Mouse (Mus musculus) lung, adult 2 months (tissue): Measurements from ENCODE around the gene Arid3c. TPM values are rescaled to one million over a fixed set of nuclear protein-coding genes. Genes with fewer than 3 reads are reported as not detected.
A peak's percentile ranks its signal among the peaks of the same experiment; 100 is the strongest.

ENCODE experiments used
- DNase-seq: peaks from one replicate; pipeline ENCODE4 v3.0.0; 2022
- H3K4me1 ChIP-seq: fragments of 200-500 bp; 2 replicates; pipeline ENCODE4 v1.6.1; 2011; ENCODE audit warnings: low read length; ENCODE audit not compliant: control insufficient read depth, insufficient read depth
- H3K4me3 ChIP-seq: fragments of 200-500 bp; replicated peaks from 2 replicates; pipeline ENCODE3; 2011; ENCODE audit warnings: low read depth, mild to moderate bottlenecking, control low read depth, low read length; ENCODE audit errors: extremely low read depth
- CTCF ChIP-seq: fragments of 200-500 bp; IDR thresholded peaks from 2 replicates; pipeline ENCODE4 v1.5.1; 2011; ENCODE audit warnings: mild to moderate bottlenecking, low read length, control low read depth; ENCODE audit not compliant: insufficient read depth
- POLR2A ChIP-seq: fragments of 200-500 bp; IDR thresholded peaks from 2 replicates; pipeline ENCODE4 v1.6.1; 2011; ENCODE audit warnings: low read depth, mild to moderate bottlenecking, control low read depth, low read length, borderline replicate concordance; ENCODE audit errors: extremely low read depth
- WGBS: fragments of 180-500 bp; shearing (Covaris S2); methylation state at CpG from one replicate; pipeline ENCODE4 v1.1.7; 2018; 5-methylcytosine and 5-hydroxymethylcytosine counted together
- polyA plus RNA-seq: library from polyadenylated mRNA; depleted of rRNA; stranded (reverse); fragments of >200 nt; gene quantifications from 2 replicates; pipeline ENCODE4 v1.2.3, GENCODE M21; 2012

Arid3c gene
- polyA plus RNA-seq, 1 experiment, result not detected

DNA sequence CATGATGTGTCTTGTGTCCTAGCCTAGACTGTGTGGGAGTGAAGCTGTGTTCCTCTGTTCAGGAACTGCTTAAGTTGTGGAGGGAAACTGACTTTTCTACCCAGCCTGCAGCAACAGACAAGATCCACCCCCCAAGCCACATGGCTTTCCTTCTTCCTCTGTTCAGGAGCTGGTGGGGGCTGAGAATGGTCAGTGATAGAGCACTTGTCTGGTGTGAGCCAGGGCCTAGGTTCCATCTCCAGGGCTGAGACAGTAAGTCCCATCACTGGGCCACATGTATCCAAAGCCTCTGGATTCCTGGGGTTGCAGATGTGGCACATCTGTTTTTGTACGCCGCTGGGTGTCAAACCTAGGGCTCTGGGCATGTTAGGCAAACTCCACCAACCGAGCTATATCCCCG, 30.0 kb upstream of the Arid3c start:
- no peak for TF ChIP-seq CTCF
- no peak for TF ChIP-seq POLR2A
- Histone ChIP-seq H3K4me1 (peaks cover 8% of the 10 kb centered on the region; the same call in 1 of the 2 replicates), H3K4me3 (peak overlapping the region; percentile 75)
- DNase-seq, result peak; percentile 26
- WGBS, result 62% methylated on average over 4 of the region's 4 CpGs

DNA sequence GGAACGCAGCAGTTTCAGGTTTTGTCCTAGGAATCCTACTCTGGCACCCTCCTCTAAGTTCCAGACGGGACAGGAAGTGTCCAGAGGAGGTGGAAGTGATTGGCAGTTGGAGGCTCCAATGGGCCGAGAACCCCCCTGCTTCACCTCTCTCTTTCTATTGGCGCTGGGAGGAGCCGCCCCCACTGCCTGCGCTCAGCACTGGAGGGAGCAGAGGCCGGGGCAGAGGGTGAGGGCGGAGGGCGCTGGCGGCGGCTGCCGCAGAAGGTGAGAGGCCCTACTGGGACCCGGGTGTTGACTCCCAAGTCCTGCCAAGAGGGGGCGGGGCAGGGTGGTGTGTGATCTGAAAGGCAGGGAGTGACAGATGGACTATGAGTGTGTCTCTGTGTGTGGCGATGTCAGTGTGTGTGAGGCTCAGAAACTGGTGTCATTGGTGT, 29.4 kb upstream of the Arid3c start:
- Histone ChIP-seq H3K4me1 (peaks cover 8% of the 10 kb centered on the region; the same call in 1 of the 2 replicates), H3K4me3 (peak overlapping the region; percentile 75)
- WGBS, result 6% methylated on average over 15 of the region's 15 CpGs

DNA sequence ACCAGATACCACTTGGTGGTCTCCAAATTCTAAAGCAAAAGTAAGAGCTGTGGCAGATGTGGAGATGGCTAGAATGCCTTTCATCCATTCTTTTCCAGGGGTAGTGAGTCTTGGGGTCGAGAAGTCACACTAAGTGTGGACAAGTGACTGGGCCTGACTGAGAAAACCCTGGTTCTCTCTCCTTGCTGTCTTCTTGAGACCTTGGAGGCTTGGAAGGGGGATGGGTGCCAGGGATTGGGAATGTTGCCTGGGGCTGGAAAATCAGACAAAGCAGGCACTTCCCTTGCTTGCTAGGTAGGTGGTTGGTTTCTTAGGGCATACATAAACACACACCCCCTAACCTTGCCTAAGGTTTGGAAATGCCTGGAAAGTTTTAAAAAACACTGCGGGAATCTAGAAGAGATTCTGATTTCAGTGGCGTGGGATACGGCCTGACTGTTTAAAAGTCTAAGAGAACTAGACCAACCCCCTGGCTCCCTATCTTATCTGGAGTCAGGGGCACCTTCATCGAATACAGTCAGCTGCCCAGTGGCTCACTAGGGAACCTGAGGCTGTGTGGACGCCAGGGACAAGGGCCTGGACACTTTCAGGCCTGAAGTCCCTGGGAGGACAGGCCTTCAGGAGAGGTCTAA, 28.8 kb upstream of the Arid3c start:
- H3K4me3 ChIP-seq, result peak overlapping the region; percentile 53
- TF ChIP-seq CTCF, result no peak
- no peak for TF ChIP-seq POLR2A
- no peak for DNase-seq
- peaks cover 10% of the 10 kb centered on the region for H3K4me1 ChIP-seq
- WGBS, result 28% methylated on average over 6 of the region's 6 CpGs

More for the DNA sequence above, 29.4 kb upstream of the Arid3c start:
- DNase-seq, result peak; percentile 89
- TF ChIP-seq CTCF (no peak), POLR2A (peak; percentile 60; the same call in 1 of the 2 replicates)

DNA sequence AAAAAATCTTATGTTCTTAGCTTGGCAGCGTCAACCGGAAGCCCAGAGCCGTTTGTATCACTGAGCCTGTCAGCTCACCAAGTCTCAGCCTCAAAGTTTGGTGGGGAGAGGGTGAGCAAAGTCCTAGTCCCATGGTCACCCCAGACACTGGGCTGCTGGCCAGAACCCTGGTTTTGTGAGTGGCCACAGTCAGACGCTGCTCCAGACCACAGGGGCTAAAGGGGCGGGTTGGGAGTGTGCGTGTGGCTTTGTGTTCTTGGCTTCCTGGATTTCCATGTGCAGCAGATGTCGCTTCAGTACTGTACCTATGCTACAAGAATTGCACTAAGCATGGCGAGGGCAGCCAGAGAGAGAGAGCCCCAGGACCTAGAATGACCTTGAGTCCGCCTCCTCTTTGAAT, 28.3 kb upstream of the Arid3c start:
- 65% methylated on average over 9 of the region's 9 CpGs for WGBS

DNA sequence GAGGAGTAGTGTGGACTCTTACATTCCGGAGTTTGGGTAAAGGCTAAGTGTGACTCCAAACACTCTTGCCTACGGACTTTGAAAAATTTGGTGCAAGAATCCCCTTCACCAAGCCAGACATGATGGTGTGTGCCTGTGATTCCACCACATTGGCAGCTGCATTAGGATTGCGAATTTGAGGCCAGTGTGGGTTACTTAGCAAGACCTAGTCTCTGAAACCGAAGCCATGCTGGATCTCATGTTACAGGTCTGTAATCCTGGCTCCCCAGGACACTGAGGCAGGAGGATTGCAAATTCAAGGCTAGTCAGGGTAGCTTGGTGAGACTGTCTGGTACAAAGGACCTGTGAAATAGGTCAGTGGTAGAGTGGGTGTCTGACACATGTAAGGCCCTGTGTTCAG, 27.8 kb upstream of the Arid3c start:
- DNase-seq, result no peak
- Histone ChIP-seq H3K4me1 (peaks cover 12% of the 10 kb centered on the region), H3K4me3 (no peak overlapping the region)
- WGBS, result 93% methylated on average over 4 of the region's 4 CpGs
- TF ChIP-seq CTCF, result no peak
- no peak for TF ChIP-seq POLR2A

More for the DNA sequence above, 28.3 kb upstream of the Arid3c start:
- TF ChIP-seq POLR2A (no peak), CTCF (no peak)
- no peak for DNase-seq
- no peak overlapping the region for H3K4me3 ChIP-seq
- H3K4me1 ChIP-seq, result peaks cover 12% of the 10 kb centered on the region

DNA sequence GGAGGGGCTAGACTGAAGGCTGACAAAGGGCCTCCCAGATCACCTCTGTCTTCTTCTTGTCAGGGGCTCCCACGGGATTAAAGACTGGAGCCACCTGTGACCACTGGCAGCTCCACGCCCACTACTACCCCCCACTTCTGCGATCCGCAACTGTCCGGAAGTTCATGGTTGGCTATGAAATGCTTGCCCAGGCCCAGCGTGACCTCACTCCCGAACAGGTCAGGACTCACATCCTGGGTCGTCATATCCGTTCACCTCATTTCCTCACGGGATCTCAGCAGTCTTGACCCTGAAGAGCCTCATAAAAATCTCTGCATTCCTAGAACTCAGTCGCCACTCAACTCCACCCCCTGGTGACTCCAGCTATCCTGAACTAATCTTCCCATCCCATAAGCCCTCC, 27.1 kb upstream of the Arid3c start:
- 80% methylated on average over 11 of the region's 11 CpGs for WGBS

DNA sequence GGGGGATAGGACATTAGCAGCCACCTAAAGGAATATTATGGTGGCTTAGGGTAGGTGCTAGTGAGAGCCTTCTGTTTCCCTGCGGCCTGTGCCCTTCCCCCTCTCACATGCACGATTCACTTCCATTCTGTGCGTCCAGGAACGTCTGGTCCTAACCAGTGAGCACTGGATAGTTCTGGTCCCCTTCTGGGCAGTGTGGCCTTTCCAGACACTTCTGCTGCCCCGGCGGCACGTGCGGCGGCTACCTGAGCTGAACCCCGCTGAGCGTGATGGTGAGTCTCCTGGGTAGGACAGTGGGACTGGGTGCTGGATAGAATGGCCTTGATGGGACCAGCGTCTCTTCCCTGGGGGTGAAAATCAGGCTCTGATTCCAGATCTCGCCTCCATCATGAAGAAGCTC, 26.4 kb upstream of the Arid3c start:
- 95% methylated on average over 13 of the region's 13 CpGs for WGBS
- no peak for DNase-seq
- H3K4me1 ChIP-seq, result peaks cover 12% of the 10 kb centered on the region
- H3K4me3 ChIP-seq, result no peak overlapping the region
- TF ChIP-seq CTCF, result no peak
- TF ChIP-seq POLR2A, result no peak

More for the DNA sequence above, 27.1 kb upstream of the Arid3c start:
- peaks cover 12% of the 10 kb centered on the region for H3K4me1 ChIP-seq
- no peak for TF ChIP-seq POLR2A
- H3K4me3 ChIP-seq, result no peak overlapping the region
- DNase-seq, result no peak

DNA sequence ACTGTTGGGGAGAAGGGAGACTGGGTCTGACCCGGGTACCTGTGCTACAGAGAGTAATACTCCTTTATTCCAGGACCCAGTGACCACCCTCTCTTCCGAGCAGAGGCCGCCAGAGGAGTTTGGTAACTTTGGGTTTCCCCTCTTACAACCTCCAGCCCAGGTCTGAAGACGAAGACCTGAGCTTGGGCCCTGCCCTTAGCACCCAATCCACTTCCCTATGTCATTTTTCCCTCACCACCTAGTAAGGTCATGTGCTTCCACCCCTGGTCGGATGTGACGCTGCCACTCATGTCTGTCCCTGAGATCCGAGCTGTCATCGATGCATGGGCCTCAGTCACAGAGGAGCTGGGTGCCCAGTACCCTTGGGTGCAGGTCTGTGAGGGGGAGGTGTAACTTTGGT, 25.5 kb upstream of the Arid3c start:
- no peak for DNase-seq
- no peak for TF ChIP-seq CTCF
- TF ChIP-seq POLR2A, result no peak
- 63% methylated on average over 8 of the region's 8 CpGs for WGBS
- Histone ChIP-seq H3K4me1 (peaks cover 8% of the 10 kb centered on the region), H3K4me3 (peak overlapping the region; percentile 26)

DNA sequence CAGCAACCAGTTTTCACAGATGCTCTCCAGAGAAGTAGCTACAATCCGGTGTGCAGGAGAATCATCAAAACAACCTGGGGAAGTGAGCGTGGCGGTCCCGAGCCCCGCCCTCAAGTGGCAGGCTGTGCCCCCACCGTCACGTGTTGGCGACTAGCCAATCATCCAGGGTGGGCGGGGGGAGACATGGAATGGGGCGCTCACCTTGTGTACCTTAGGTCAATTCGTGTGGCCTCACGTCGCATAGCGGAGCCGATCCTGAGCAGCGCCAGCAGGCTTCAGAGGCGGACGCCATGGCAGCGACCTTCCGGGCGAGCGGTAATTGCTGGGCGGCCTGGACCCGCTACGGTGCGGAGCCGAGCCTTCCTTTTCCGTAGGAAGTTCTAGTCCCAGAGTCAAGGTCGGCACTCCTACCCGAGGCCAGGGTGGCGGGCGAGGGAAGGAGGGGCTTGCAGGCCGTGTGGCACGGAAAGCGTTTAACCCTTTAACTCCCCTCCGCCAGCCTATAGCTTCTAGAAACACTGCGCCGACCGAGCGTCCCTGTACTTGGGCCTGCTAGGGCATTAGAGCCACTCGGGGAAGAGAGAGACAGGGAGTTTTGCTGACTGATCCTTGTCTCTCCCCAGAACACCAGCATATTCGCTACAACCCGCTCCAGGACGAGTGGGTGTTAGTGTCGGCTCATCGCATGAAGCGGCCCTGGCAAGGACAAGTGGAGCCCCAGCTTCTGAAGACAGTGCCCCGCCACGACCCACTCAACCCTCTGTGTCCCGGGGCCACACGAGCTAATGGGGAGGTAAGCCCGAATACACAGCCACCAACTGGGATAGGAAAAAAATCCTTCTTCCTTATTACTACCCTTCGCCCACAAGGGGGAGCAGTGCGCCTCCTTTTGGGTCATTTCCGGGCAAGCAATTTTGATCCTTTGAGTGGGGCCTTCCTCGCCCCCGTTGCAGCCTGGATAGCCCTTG, 24.7 kb upstream of the Arid3c start, which contains the start of gene Sigmar1:
TSS of gene Sigmar1 (minus strand) at position 820 of the 968 bp plus-strand sequence.
- Histone ChIP-seq H3K4me3 (peak within 1 kb of the TSS; percentile 91), H3K4me1 (peaks cover 4% of the 10 kb centered on the region; the same call in 1 of the 2 replicates)
- under 1% methylated on average over 57 of the region's 57 CpGs for WGBS
- DNase-seq, result peak; percentile 91
- peak; percentile 84 for TF ChIP-seq CTCF
- TF ChIP-seq POLR2A, result peak; percentile 72; the same call in 1 of the 2 replicates
